Comparison of ENCODE assay signal across 9 mouse cellular contexts in the genomic region with DNA sequence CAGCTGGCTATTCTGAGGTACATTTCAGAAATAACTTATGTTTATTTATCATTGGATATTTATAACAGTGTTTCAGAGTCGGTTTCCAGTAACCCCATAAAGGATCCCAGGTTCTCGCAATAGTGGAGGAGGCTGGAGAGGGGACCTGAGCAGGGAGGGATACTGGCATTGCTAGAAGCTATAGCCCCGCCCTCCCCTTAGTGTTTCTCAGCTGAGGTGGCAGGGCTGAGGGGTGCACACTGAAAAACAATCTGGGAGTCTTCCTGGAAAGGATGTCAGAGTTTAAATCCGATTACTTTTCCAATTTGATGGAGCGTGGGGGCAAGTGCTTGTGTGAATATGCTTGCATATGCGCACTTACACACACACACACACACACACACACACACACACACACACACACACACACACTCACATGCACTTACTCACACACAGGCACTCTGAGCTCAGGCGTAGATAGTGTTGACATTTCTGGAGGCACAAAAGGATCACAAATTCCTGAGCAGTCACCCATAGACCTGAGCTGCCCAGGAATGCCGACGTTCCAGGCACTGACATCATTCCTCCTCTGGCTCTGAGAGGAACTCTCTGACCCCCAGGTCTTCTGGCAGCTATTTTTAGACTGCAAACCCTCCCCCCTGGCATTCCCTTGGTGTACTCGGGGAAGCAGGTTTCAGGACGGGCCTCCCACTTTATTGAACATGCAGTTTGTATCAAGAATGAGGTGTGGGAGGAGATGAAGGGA.
A peak's percentile ranks its signal among the peaks of the same experiment; 100 is the strongest.
DNase-seq lines count a peak whose midpoint lies in the region; ATAC-seq and TF ChIP-seq lines count a peak whose summit lies in the region.
"Had no signal": no experiment of that assay in that cellular context is flagged by ENCODE, and none has a peak within 500 bp of the region (broad histone marks: within the 10 kb centered on the region; RNA-seq: fewer than 3 reads in every experiment).

No protein-coding gene starts in this region.

- peak overlapping the region; percentile 29 for H3K27ac ChIP-seq in embryonic facial prominence, embryonic 13.5 days
- H3K27ac ChIP-seq in intestine, postnatal 0 days (ENCODE audit: low read depth, low read length) = no peak overlapping the region
- H3K27ac ChIP-seq: hindbrain, embryonic 15.5 days had no signal

- no peaks in the 10 kb centered on the region for H3K27me3 ChIP-seq in embryonic facial prominence, embryonic 13.5 days
- H3K27me3 ChIP-seq in intestine, postnatal 0 days (replicated peaks; ENCODE audit: control insufficient read depth, insufficient read depth, low read length) = no peaks in the 10 kb centered on the region
- H3K27me3 ChIP-seq: hindbrain, embryonic 15.5 days had no signal

- TF ChIP-seq CTCF in intestine, postnatal 0 days (IDR thresholded peaks at IDR 0.05; ENCODE audit: low read depth) = no peak
- TF ChIP-seq CTCF in lung, adult 2 months (IDR thresholded peaks at IDR 0.05; ENCODE audit: insufficient read depth, low read length) = no peak

- no peak overlapping the region for H3K4me2 ChIP-seq in embryonic facial prominence, embryonic 13.5 days
- H3K4me2 ChIP-seq in intestine, postnatal 0 days (replicated peaks; ENCODE audit: low read depth) = no peak overlapping the region
- H3K4me2 ChIP-seq: hindbrain, embryonic 15.5 days had no signal

- DNase-seq in gastrocnemius, adult 18-20 months (ENCODE audit: low spot score) = peak; percentile 26
- DNase-seq in gastrocnemius, postnatal 10 days = no peak
- DNase-seq in lung, adult 2 months = peak; percentile 27
- peak; percentile 12 for DNase-seq in urinary bladder, postnatal 36 days (ENCODE audit: low spot score in 2 of 2)
- no peak for DNase-seq in frontal cortex, postnatal 14 days (ENCODE audit: low spot score in 2 of 2)
- no peak for DNase-seq in thymus, postnatal 14 days

- H3K9me3 ChIP-seq in embryonic facial prominence, embryonic 13.5 days = no peaks in the 10 kb centered on the region
- H3K9me3 ChIP-seq in intestine, postnatal 0 days (ENCODE audit: control insufficient read depth) = no peaks in the 10 kb centered on the region
- H3K9me3 ChIP-seq: hindbrain, embryonic 15.5 days had no signal

- H3K4me1 ChIP-seq in embryonic facial prominence, embryonic 13.5 days = peaks cover 32% of the 10 kb centered on the region
- no peaks in the 10 kb centered on the region; the same call in 1 of the 2 replicates for H3K4me1 ChIP-seq in intestine, postnatal 0 days (replicated peaks; ENCODE audit: control insufficient read depth, insufficient read depth, low read length)
- H3K4me1 ChIP-seq in lung, adult 2 months (ENCODE audit: control insufficient read depth, insufficient read depth, low read length) = no peaks in the 10 kb centered on the region
- H3K4me1 ChIP-seq: hindbrain, embryonic 15.5 days had no signal

- no peak overlapping the region for H3K9ac ChIP-seq in embryonic facial prominence, embryonic 13.5 days
- no peak overlapping the region for H3K9ac ChIP-seq in intestine, postnatal 0 days (ENCODE audit: low read depth, low read length)
- H3K9ac ChIP-seq: hindbrain, embryonic 15.5 days had no signal

- 12% methylated on average over 11 of the region's 11 CpGs for WGBS in embryonic facial prominence, embryonic 13.5 days
- 23% methylated on average over 11 of the region's 11 CpGs for WGBS in intestine, postnatal 0 days
- 14% methylated on average over 11 of the region's 11 CpGs for WGBS in lung, adult 2 months

- peak; percentile 69 for ATAC-seq in embryonic facial prominence, embryonic 13.5 days (ENCODE audit: insufficient number of reproducible peaks, insufficient read depth, low FRiP score, low TSS enrichment, low read depth)
- peak; percentile 33; the same call in 1 of the 2 replicates for ATAC-seq in intestine, postnatal 0 days

- no peak for TF ChIP-seq POLR2A in lung, adult 2 months (IDR thresholded peaks at IDR 0.05; ENCODE audit: borderline replicate concordance, extremely low read depth, low read depth, low read length)

- H3K36me3 ChIP-seq in embryonic facial prominence, embryonic 13.5 days = no peaks in the 10 kb centered on the region
- H3K36me3 ChIP-seq in intestine, postnatal 0 days (ENCODE audit: control insufficient read depth, insufficient read depth) = no peaks in the 10 kb centered on the region
- H3K36me3 ChIP-seq: hindbrain, embryonic 15.5 days had no signal

- H3K4me3 ChIP-seq in embryonic facial prominence, embryonic 13.5 days = no peak overlapping the region
- no peak overlapping the region for H3K4me3 ChIP-seq in intestine, postnatal 0 days (ENCODE audit: low read depth, low read length)
- H3K4me3 ChIP-seq in lung, adult 2 months (replicated peaks; ENCODE audit: extremely low read depth, low read depth, low read length) = no peak overlapping the region
- H3K4me3 ChIP-seq: hindbrain, embryonic 15.5 days had no signal

Comparison
In these comparisons a context has a peak if more than half of its experiments do, and no peak if none do; other contexts are left out.
1. DNase-seq: peak in gastrocnemius, adult 18-20 months (single experiment), lung, adult 2 months (single experiment) and urinary bladder, postnatal 36 days (2 of 2); none in gastrocnemius, postnatal 10 days (single experiment), frontal cortex, postnatal 14 days (0 of 2) and thymus, postnatal 14 days (single experiment).